Comparison of ENCODE assay signal across 8 mouse cellular contexts in the genomic region with DNA sequence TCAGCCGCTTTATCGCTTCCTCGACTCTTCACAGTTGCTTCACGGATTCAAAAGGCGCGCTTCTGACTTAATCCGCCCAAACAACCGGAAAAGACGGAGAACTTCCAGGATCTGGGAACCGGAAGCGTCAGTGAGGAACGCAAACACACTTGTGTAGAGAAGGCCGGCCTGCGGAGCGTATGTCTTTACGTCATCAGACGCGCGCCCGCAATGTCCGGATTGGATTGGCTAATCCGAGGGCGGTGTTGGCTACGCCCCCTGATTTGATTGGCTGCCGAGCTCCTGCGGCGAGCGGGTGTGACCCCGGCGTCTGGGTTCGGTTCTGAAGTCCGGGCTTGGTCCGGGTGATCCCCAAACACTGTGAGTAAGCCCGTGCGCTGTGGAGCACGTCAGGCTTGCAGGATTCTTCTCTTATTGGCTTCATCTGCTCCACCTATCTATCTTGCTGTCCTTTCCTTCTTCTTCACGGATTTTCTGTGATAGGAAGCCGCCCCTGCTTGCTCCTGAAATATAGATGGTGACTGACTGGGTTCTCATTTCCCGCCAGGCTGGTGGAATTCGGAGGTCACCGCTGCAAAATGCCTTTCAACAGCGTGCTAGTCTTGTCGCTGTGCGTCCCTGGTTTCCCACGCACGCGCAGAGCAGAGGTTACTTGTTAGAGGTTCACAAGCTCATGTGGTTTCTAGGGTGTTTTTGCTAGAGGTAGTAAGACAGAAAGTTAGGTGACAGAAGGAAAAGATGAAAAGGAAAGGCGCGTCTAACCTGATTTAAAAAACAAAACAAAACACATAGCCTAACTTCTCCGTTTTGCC. TPM values are rescaled to one million over a fixed set of nuclear protein-coding genes. Genes with fewer than 3 reads are reported as not detected.
DNase-seq lines count a peak whose midpoint lies in the region; ATAC-seq and TF ChIP-seq lines count a peak whose summit lies in the region.

TSS of gene Mut (plus strand) at position 266 of the 812 bp plus-strand sequence.
TSS of gene Cenpq (minus strand) at position 628 of the 812 bp plus-strand sequence.

- H3K9me3 ChIP-seq in kidney, embryonic 14.5 days (ENCODE audit: control insufficient read depth, low read length): no peaks in the 10 kb centered on the region
- no peaks in the 10 kb centered on the region for H3K9me3 ChIP-seq in limb, embryonic 15.5 days

- under 1% methylated on average over 50 of the region's 50 CpGs for WGBS in kidney, embryonic 14.5 days
- WGBS in limb, embryonic 15.5 days: under 1% methylated on average over 50 of the region's 50 CpGs

- ATAC-seq in kidney, embryonic 14.5 days (ENCODE audit: low FRiP score, low TSS enrichment): peak; percentile 100
- peak; percentile 99 for ATAC-seq in limb, embryonic 15.5 days (ENCODE audit: insufficient number of reproducible peaks, low FRiP score, low TSS enrichment, low read depth)

- peaks cover 20% of the 10 kb centered on the region; the same call in 1 of the 2 replicates for H3K36me3 ChIP-seq in kidney, embryonic 14.5 days (ENCODE audit: control insufficient read depth, insufficient read depth, low read length)
- H3K36me3 ChIP-seq in limb, embryonic 15.5 days: peaks cover 17% of the 10 kb centered on the region

- DNase-seq in A20 (ENCODE audit: low read depth, low spot score): peak; percentile 96
- peak; percentile 99 for DNase-seq in heart, adult 9 months (ENCODE audit: low spot score in 2 of 2)
- DNase-seq in monocyte, adult 2 months (ENCODE audit: low read depth in 1 of 2, low spot score in 2 of 2): peak; percentile 92 to 95
- peak; percentile 93 to 95 for DNase-seq in spleen, postnatal 36 days (ENCODE audit: low spot score in 2 of 2)

- H3K4me1 ChIP-seq in bone marrow macrophage, adult 2 months (ENCODE audit: control insufficient read depth, insufficient read depth, low read length): peaks cover 2% of the 10 kb centered on the region; the same call in 1 of the 2 replicates
- H3K4me1 ChIP-seq in embryonic fibroblast, embryonic 13.5 days (ENCODE audit: control insufficient read depth, insufficient read depth, low read length): no peaks in the 10 kb centered on the region; the same call in 1 of the 2 replicates
- peaks cover 3% of the 10 kb centered on the region; the same call in 1 of the 2 replicates for H3K4me1 ChIP-seq in kidney, embryonic 14.5 days (ENCODE audit: control insufficient read depth, insufficient read depth, low read length)
- H3K4me1 ChIP-seq in limb, embryonic 15.5 days: peaks cover 6% of the 10 kb centered on the region; the same call in 1 of the 2 replicates

- H3K4me3 ChIP-seq in bone marrow macrophage, adult 2 months (ENCODE audit: insufficient read depth, low read length): peak within 1 kb of the TSS; percentile 80
- peak within 1 kb of the TSS; percentile 87 for H3K4me3 ChIP-seq in embryonic fibroblast, embryonic 13.5 days (ENCODE audit: insufficient read depth, low read length)
- H3K4me3 ChIP-seq in kidney, embryonic 14.5 days (ENCODE audit: low read length): peak within 1 kb of the TSS; percentile 70
- peak within 1 kb of the TSS; percentile 74 for H3K4me3 ChIP-seq in limb, embryonic 15.5 days

- no peak for TF ChIP-seq POLR2A in bone marrow macrophage, adult 2 months (IDR thresholded peaks at IDR 0.05; ENCODE audit: borderline replicate concordance, low read depth, low read length)
- TF ChIP-seq POLR2A in embryonic fibroblast, embryonic 13.5 days (IDR thresholded peaks at IDR 0.05; ENCODE audit: low read depth, low read length): peak; percentile 78

- peak within 1 kb of the TSS; percentile 74 for H3K9ac ChIP-seq in kidney, embryonic 14.5 days (ENCODE audit: low read depth, low read length)
- peak within 1 kb of the TSS; percentile 64 for H3K9ac ChIP-seq in limb, embryonic 15.5 days

- H3K27ac ChIP-seq in bone marrow macrophage, adult 2 months (ENCODE audit: insufficient read depth, low read depth, low read length): peak within 1 kb of the TSS; percentile 65
- peak within 1 kb of the TSS; percentile 81 for H3K27ac ChIP-seq in embryonic fibroblast, embryonic 13.5 days (ENCODE audit: insufficient read depth, low read length)
- peak within 1 kb of the TSS; percentile 94 for H3K27ac ChIP-seq in kidney, embryonic 14.5 days (ENCODE audit: low read depth, low read length)
- H3K27ac ChIP-seq in limb, embryonic 15.5 days: peak within 1 kb of the TSS; percentile 97

- TF ChIP-seq CTCF in bone marrow macrophage, adult 2 months (IDR thresholded peaks at IDR 0.05; ENCODE audit: low read depth, low read length): no peak
- no peak for TF ChIP-seq CTCF in embryonic fibroblast, embryonic 13.5 days (IDR thresholded peaks at IDR 0.05; ENCODE audit: borderline replicate concordance, insufficient read depth, low read length)

- no peaks in the 10 kb centered on the region for H3K27me3 ChIP-seq in kidney, embryonic 14.5 days (ENCODE audit: control insufficient read depth, insufficient read depth, low read length)
- no peaks in the 10 kb centered on the region for H3K27me3 ChIP-seq in limb, embryonic 15.5 days

- H3K4me2 ChIP-seq in kidney, embryonic 14.5 days (replicated peaks; ENCODE audit: low read depth, low read length): peak within 1 kb of the TSS; percentile 64
- H3K4me2 ChIP-seq in limb, embryonic 15.5 days: peak within 1 kb of the TSS; percentile 70

RNA-seq across cellular contexts. Expression of gene Mut, which starts in this region (rescaled TPM):
- 21.1 and 22.0 TPM in 2 replicates for polyA plus RNA-seq in bone marrow macrophage, adult 2 months (2012; ENCODE audit: insufficient read depth, insufficient read length, missing spikeins)
- polyA plus RNA-seq in embryonic fibroblast, embryonic 13.5 days (2011; ENCODE audit: insufficient read length, low read depth, missing spikeins): 25.9 and 27.8 TPM in 2 replicates
- 29.6 and 49.3 TPM in 2 replicates for polyA plus RNA-seq in kidney, embryonic 14.5 days (2014; fragmentation: Nextera tagmentation; extraction: Ambion mirVana)
- polyA plus RNA-seq in limb, embryonic 15.5 days (2015; fragmentation: Nextera tagmentation; extraction: Ambion mirVana): 32.8 and 33.0 TPM in 2 replicates

RNA-seq across cellular contexts. Expression of gene Cenpq, which starts in this region (rescaled TPM):
- polyA plus RNA-seq in bone marrow macrophage, adult 2 months (2012; ENCODE audit: insufficient read depth, insufficient read length, missing spikeins): 11.4 and 14.2 TPM in 2 replicates
- 11.6 and 20.8 TPM in 2 replicates for polyA plus RNA-seq in embryonic fibroblast, embryonic 13.5 days (2011; ENCODE audit: insufficient read length, low read depth, missing spikeins)
- polyA plus RNA-seq in kidney, embryonic 14.5 days (2014; fragmentation: Nextera tagmentation; extraction: Ambion mirVana): 33.8 and 47.9 TPM in 2 replicates
- polyA plus RNA-seq in limb, embryonic 15.5 days (2015; fragmentation: Nextera tagmentation; extraction: Ambion mirVana): 20.3 and 21.9 TPM in 2 replicates

Comparison
In these comparisons a context has a peak if more than half of its experiments do, and no peak if none do; other contexts are left out.
1. Peak in every context shown above with its lines: DNase-seq, ATAC-seq, H3K4me3 ChIP-seq and H3K27ac ChIP-seq.